Mouse (Mus musculus) lung, embryonic 15.5 days (tissue): ENCODE data around the gene Adm2. TPM values are rescaled to one million over a fixed set of nuclear protein-coding genes. Genes with fewer than 3 reads are reported as not detected.

ENCODE experiments used
- ATAC-seq: fragments of 200-750 bp; cut with Nextera tagmentation; 2 replicates; pipeline ENCODE4 v1.8.0; 2017; ENCODE audit warnings: moderate number of reproducible peaks, borderline replicate concordance; ENCODE audit not compliant: low FRiP score, low TSS enrichment; ENCODE audit errors: extremely low read depth
- H3K27ac ChIP-seq: fragments of 300-500 bp; sonication (generic); 2 replicates; pipeline ENCODE4 v1.5.1; 2015; ENCODE audit warnings: moderate library complexity, mild to moderate bottlenecking, inconsistent platforms
- H3K27me3 ChIP-seq: fragments of 300-500 bp; sonication (generic); 2 replicates; pipeline ENCODE4 v1.6.1; 2015; ENCODE audit warnings: inconsistent platforms
- H3K36me3 ChIP-seq: fragments of 300-500 bp; sonication (generic); 2 replicates; pipeline ENCODE4 v1.6.1; 2015; ENCODE audit warnings: inconsistent platforms
- H3K4me1 ChIP-seq: fragments of 300-500 bp; sonication (generic); 2 replicates; pipeline ENCODE4 v1.6.1; 2015; ENCODE audit warnings: inconsistent platforms
- H3K4me2 ChIP-seq: fragments of 300-500 bp; sonication (generic); 2 replicates; pipeline ENCODE4 v1.6.1; 2015; ENCODE audit warnings: inconsistent platforms, mild to moderate bottlenecking, moderate library complexity
- H3K4me3 ChIP-seq: fragments of 300-500 bp; sonication (generic); 2 replicates; pipeline ENCODE4 v1.5.1; 2015; ENCODE audit warnings: mild to moderate bottlenecking, inconsistent platforms
- H3K9ac ChIP-seq: fragments of 300-500 bp; sonication (generic); 2 replicates; pipeline ENCODE4 v1.6.1; 2015; ENCODE audit warnings: inconsistent platforms
- H3K9me3 ChIP-seq: fragments of 300-500 bp; sonication (generic); 2 replicates; pipeline ENCODE4 v1.6.1; 2016; ENCODE audit warnings: inconsistent platforms
- WGBS: fragments of 180-500 bp; shearing (Covaris S2); methylation state at CpG from one replicate; pipeline ENCODE4 v1.1.7; 2015; 5-methylcytosine and 5-hydroxymethylcytosine counted together
- polyA plus RNA-seq: library from polyadenylated mRNA; unstranded; fragments of >200 nt; fragmentation: Nextera tagmentation; extraction: Ambion mirVana; gene quantifications from 2 replicates; pipeline ENCODE4 v1.2.1, GENCODE M21; 2015

The Adm2 gene
- polyA plus RNA-seq, 1 experiment from 2014 or later, result 0.45 TPM

DNA sequence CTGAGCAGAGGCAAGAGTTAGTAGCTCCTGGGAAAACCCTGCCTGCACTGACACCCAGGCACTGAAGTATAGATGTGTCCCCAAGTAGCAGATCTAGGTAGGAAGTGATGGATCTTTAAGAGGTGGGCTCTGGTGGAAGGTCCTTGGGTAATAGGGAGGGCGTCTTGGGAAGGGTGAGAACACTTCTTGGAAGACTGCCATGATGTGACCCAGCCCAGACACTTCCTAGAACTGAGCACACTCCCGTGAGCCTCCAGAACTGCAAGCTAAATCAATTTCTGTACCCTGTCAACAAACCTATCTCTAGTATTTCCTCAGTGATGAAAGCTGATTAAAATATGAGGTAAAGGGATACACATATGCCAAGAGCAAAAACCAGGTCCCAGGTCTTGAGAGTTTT is 29.7 kb upstream of the Adm2 start:
- Histone ChIP-seq H3K27me3 (no peaks in the 10 kb centered on the region), H3K9me3 (no peaks in the 10 kb centered on the region), H3K27ac (no peak overlapping the region), H3K4me3 (no peak overlapping the region), H3K4me1 (peaks cover 3% of the 10 kb centered on the region; the same call in 1 of the 2 replicates), H3K36me3 (peaks cover 79% of the 10 kb centered on the region), H3K4me2 (no peak overlapping the region), H3K9ac (no peak overlapping the region)
- no peak for ATAC-seq
- WGBS, result 42% methylated on average over 2 of the region's 2 CpGs

DNA sequence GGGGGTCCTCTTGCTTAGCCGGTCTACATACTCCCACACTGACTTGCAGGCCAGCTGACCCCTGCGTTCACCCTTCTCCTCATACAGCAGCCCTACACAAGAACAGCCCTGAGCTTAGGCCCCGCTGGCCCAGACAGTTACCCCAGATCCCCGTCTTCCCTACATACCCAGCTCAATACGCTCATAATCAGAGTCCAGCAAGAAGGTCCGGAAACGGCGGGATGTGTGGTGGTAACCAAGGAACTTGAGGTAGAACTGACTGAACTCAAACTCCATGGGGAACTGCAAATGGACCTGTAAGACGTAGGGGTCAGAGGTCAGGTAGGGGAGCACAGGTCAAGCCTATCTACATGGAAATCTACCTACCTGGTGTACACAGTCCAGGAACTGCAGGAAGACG is 28.7 kb upstream of the Adm2 start:
- Histone ChIP-seq H3K9me3 (no peaks in the 10 kb centered on the region), H3K4me3 (no peak overlapping the region), H3K4me1 (peaks cover 3% of the 10 kb centered on the region; the same call in 1 of the 2 replicates), H3K9ac (no peak overlapping the region), H3K36me3 (peaks cover 70% of the 10 kb centered on the region), H3K4me2 (no peak overlapping the region), H3K27me3 (no peaks in the 10 kb centered on the region), H3K27ac (no peak overlapping the region)
- WGBS, result 90% methylated on average over 10 of the region's 10 CpGs
- ATAC-seq, result no peak

DNA sequence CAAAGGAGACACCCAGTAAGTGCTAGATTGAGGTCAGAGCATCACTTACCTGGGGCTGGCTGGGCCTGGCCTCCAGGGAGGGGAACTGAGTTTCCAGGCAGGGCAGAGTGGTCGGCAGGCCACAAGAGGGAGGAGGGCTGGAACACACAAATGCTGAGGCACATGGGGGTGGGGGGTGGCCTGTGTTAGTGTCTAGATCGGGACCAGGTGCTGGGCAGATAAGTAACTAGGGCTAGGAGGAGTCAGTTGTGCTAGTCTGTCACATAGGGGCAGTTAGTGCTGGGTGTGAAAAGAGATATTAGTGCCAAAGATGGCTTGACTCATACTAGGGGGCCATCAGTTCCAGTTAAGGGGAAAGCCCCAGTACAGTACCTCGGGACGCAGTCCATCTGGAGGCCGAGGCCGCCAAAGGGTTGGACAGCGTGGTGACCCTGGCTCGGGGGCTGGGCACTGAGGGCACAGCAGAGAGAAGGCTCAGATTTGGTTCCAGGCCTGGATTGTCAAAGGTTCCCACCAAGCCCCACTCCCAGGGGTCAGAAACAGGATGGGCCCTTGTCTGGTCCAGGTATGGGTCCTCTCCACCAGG is 26.8 kb upstream of the Adm2 start:
- no peaks in the 10 kb centered on the region for H3K9me3 ChIP-seq
- no peaks in the 10 kb centered on the region for H3K27me3 ChIP-seq
- H3K4me3 ChIP-seq, result no peak overlapping the region
- peaks cover 3% of the 10 kb centered on the region; the same call in 1 of the 2 replicates for H3K4me1 ChIP-seq
- no peak for ATAC-seq
- WGBS, result 72% methylated on average over 8 of the region's 8 CpGs
- peaks cover 70% of the 10 kb centered on the region for H3K36me3 ChIP-seq
- H3K4me2 ChIP-seq, result no peak overlapping the region
- H3K9ac ChIP-seq, result no peak overlapping the region
- no peak overlapping the region for H3K27ac ChIP-seq

DNA sequence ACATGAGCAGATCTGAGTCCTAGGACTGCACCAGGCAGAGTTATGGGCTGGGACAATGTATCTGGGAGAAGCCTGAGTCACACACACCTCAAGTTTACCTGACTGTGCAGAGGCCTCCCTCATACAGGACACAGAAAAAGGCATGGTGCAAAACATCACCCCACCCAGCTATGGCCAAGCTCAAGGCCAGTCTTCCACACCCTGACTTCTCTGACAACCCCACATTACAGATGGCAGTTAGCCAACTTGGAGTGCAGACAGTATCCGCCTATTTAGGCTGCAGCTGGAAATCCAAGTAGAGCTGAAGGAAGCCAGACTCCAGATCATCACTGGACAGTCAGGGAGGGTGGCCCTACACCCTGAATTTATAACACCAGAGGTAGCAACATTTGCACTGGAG is 26.1 kb upstream of the Adm2 start:
- ATAC-seq, result peak; percentile 68; the same call in 1 of the 2 replicates
- Histone ChIP-seq H3K4me2 (no peak overlapping the region), H3K27me3 (no peaks in the 10 kb centered on the region), H3K27ac (no peak overlapping the region), H3K4me1 (peaks cover 3% of the 10 kb centered on the region; the same call in 1 of the 2 replicates), H3K9ac (no peak overlapping the region), H3K4me3 (no peak overlapping the region), H3K36me3 (peaks cover 72% of the 10 kb centered on the region), H3K9me3 (no peaks in the 10 kb centered on the region)
- 39% methylated on average over 1 of the region's 1 CpGs for WGBS

DNA sequence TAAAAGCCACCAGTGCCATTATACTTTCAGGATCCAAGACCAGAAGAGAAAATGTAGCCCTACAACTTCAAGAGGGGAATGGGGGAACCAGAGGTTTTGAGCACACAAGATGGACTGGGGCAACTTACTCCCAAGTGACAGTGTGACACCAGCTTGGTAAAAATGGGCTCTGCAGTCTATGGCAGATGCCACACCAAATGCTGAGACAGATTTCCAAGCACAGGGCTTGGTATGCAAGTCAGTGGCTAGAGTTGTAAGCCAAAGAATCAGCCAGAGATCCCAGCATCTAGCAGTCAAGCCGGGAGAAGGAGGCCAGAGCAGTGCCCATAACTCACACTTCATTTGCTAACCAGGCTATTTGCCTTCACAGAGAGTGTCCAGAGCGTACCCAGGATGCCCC is 24.8 kb upstream of the Adm2 start:
- Histone ChIP-seq H3K27ac (no peak overlapping the region), H3K27me3 (no peaks in the 10 kb centered on the region), H3K9ac (no peak overlapping the region), H3K4me3 (no peak overlapping the region), H3K4me2 (no peak overlapping the region), H3K9me3 (no peaks in the 10 kb centered on the region), H3K36me3 (peaks cover 72% of the 10 kb centered on the region), H3K4me1 (peaks cover 3% of the 10 kb centered on the region; the same call in 1 of the 2 replicates)
- 90% methylated on average over 2 of the region's 2 CpGs for WGBS
- ATAC-seq, result no peak

DNA sequence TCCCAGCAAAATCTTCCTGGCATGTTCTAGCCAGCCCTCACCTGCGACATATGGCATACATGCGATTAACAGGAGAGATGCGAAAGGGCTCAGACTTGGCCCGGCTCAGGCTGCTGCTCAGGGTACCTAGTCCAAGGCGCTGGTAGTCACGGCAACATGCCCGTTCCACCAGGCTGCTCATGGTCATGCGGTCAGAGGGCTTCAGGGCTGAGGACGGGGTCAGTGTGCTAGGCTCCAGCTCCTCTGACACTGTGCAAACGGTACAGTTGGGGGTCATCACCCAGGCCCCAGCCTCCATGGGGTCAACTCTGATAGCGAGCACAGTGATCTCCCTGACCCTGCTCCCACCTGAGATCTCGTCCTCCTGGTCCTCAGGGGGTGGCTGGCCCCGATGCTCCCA is 22.3 kb upstream of the Adm2 start:
- Histone ChIP-seq H3K9me3 (no peaks in the 10 kb centered on the region), H3K9ac (no peak overlapping the region), H3K4me1 (peaks cover 3% of the 10 kb centered on the region; the same call in 1 of the 2 replicates), H3K27ac (no peak overlapping the region), H3K4me2 (no peak overlapping the region), H3K36me3 (peaks cover 69% of the 10 kb centered on the region), H3K4me3 (no peak overlapping the region), H3K27me3 (no peaks in the 10 kb centered on the region)
- 88% methylated on average over 13 of the region's 13 CpGs for WGBS
- ATAC-seq, result no peak

DNA sequence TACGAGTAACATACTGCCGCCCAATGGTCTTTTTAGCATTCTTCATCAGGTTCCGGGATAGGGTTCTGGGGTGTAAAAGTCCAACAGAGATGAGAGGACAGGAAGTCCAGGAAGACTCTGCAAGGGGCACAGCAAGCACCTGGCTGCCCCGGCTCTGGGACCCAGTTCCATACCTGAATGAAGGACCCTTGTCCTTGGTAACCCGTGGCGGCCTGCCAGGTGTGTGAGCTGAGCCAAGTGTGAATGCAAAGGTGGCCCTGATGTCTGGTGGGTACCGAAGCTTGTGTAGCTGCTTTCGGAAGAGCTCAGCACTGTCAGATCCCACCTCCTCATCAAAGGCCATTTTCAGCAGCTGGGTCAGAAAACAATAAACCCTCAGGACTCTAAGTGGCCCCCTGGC is 21.9 kb upstream of the Adm2 start:
- Histone ChIP-seq H3K4me3 (no peak overlapping the region), H3K9me3 (no peaks in the 10 kb centered on the region), H3K36me3 (peaks cover 70% of the 10 kb centered on the region), H3K27me3 (no peaks in the 10 kb centered on the region), H3K27ac (no peak overlapping the region), H3K9ac (no peak overlapping the region), H3K4me2 (no peak overlapping the region), H3K4me1 (peaks cover 3% of the 10 kb centered on the region; the same call in 1 of the 2 replicates)
- no peak for ATAC-seq
- WGBS, result 95% methylated on average over 8 of the region's 8 CpGs

DNA sequence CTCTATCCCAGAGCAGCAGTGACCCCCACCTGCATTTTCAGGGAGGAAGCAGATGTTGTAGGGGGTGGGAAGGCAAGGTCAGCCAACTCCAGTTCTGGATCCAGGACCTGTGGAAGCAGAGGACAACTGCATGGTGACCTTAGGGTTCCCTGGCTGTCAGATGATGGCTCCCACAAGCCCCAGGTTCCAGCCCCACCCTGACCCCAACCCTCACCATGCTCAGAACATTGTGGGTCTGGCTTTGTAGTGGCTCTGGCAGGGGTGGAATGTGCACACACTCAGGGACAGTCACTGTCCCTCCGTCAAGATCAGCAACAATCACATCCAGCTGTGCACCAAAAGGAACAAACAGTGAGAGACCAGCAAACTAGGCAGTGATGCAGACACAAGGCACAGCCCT is 16.6 kb upstream of the Adm2 start:
- Histone ChIP-seq H3K4me1 (peaks cover 6% of the 10 kb centered on the region; the same call in 1 of the 2 replicates), H3K9ac (no peak overlapping the region), H3K27me3 (no peaks in the 10 kb centered on the region), H3K9me3 (no peaks in the 10 kb centered on the region), H3K4me3 (no peak overlapping the region), H3K4me2 (no peak overlapping the region), H3K27ac (no peak overlapping the region), H3K36me3 (peaks cover 56% of the 10 kb centered on the region)
- ATAC-seq, result no peak
- 57% methylated on average over 1 of the region's 1 CpGs for WGBS

DNA sequence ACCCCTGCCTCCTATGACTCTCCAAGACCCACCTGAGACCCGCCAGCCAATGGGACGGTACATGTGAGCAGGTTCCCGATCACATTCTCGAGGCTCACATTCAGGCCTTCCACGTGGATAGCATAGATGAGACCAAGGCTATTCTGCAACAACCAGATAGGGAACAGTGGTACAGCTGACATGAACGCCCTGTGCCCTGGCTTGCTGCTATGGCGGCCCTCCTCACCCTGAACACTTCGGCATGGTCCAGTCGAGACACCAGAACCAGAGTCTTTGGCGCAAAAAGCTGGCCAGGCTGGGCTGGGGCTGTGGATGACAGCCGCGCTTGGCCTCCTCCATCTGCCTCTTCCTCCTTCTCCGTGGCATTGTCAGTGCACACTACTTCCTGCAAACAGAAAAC is 15.1 kb upstream of the Adm2 start:
- WGBS, result 88% methylated on average over 13 of the region's 13 CpGs
- ATAC-seq, result no peak
- H3K36me3 ChIP-seq, result peaks cover 43% of the 10 kb centered on the region

DNA sequence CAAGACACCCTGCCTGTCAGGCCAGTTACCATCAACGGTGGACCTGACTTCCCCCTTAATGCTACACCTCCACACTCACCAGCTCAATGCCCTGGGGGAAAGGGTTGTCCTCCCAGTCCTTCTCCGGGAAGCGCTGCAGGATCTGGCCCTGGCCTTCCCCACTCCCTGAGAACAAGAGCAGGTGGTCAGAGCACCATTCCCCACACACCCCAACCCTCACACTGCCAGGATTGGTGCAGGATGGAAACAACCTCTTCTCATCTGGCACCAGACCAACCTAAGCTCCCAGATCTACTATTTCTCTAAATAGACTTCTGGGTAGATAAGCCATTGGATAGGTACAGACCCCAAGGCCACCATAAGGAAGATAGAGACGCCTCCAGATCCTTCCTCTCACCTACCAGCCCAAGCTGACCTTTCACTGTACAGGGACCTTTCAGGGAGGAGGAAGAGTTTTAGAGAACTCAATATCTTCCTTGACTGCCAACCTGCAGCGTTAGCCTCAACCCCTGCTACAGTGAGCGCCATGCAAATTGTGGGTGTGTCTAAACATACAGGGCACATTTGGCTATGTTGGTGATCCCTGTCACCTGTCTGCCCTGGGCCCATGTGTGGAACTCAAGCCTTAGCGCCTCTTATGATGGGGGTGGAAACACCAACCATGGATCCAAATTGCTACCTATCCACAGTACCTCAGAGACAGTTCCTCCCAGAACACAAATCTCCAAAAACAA is 13.9 kb upstream of the Adm2 start:
- Histone ChIP-seq H3K9me3 (no peaks in the 10 kb centered on the region), H3K4me3 (no peak overlapping the region), H3K4me2 (no peak overlapping the region), H3K4me1 (peaks cover 13% of the 10 kb centered on the region), H3K27ac (no peak overlapping the region), H3K36me3 (peaks cover 32% of the 10 kb centered on the region), H3K9ac (no peak overlapping the region), H3K27me3 (no peaks in the 10 kb centered on the region)
- 81% methylated on average over 7 of the region's 7 CpGs for WGBS
- no peak for ATAC-seq

More for the DNA sequence above, 15.1 kb upstream of the Adm2 start:
- H3K27me3 ChIP-seq, result no peaks in the 10 kb centered on the region
- H3K27ac ChIP-seq, result no peak overlapping the region
- H3K9me3 ChIP-seq, result no peaks in the 10 kb centered on the region
- H3K4me1 ChIP-seq, result peaks cover 6% of the 10 kb centered on the region; the same call in 1 of the 2 replicates
- H3K9ac ChIP-seq, result no peak overlapping the region
- no peak overlapping the region for H3K4me2 ChIP-seq
- no peak overlapping the region for H3K4me3 ChIP-seq

DNA sequence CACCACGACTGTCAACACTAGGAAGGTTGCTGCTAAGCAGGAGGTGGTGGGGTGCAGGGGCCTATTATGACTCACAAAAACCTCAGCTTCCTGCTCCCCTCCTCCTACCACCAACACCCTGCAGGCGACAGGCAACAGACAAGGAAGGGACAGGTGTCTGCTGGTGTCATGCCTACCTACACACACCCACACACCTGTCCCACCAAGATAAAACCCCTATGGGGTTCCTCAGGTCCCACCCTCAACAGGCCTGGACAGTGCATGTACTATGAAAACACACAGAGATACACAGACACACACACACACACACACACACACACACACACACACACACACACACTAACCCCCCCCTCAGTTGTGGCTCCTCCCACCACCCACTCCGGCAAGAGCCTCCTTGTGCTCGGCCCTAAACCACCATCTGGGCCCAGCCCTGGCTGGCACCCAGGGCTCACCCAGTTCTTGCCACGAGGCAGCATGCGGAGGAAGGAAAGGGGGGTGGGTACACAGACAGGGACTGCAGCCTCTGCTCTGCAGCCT is 12.5 kb upstream of the Adm2 start:
- Histone ChIP-seq H3K27me3 (no peaks in the 10 kb centered on the region), H3K9me3 (no peaks in the 10 kb centered on the region), H3K4me1 (peaks cover 23% of the 10 kb centered on the region), H3K4me2 (no peak overlapping the region), H3K9ac (no peak overlapping the region), H3K4me3 (no peak overlapping the region), H3K36me3 (peaks cover 20% of the 10 kb centered on the region), H3K27ac (no peak overlapping the region)
- 49% methylated on average over 6 of the region's 6 CpGs for WGBS
- no peak for ATAC-seq

DNA sequence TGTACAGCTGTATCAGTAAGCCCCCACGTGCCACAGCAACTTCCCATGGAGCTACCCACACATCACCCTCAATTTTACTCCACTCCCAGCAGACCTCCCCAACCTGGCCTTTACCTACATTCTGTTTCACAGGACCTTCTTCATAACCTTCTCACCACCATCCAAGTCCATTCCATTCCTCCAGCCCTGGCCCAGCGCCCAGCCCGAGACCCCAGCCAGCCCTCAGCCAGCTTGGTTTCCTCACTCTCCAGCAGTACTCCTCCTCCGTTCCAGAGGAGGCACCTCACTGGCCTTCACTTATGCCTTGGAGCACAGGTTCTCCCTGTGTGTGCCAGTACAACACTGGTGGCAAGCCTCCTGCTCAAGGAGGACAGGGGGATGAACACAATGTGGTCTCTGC is 9.2 kb upstream of the Adm2 start:
- H3K36me3 ChIP-seq, result no peaks in the 10 kb centered on the region
- peak overlapping the region; percentile 2; the same call in 1 of the 2 replicates for H3K4me3 ChIP-seq
- WGBS, result 62% methylated on average over 4 of the region's 4 CpGs
- peaks cover 27% of the 10 kb centered on the region for H3K4me1 ChIP-seq
- H3K4me2 ChIP-seq, result peak overlapping the region; percentile 65
- no peak overlapping the region for H3K27ac ChIP-seq
- ATAC-seq, result no peak
- no peaks in the 10 kb centered on the region for H3K27me3 ChIP-seq
- H3K9me3 ChIP-seq, result no peaks in the 10 kb centered on the region
- H3K9ac ChIP-seq, result no peak overlapping the region
